Mouse (Mus musculus): ENCODE measurements around the gene Txnrd2.

The Txnrd2 gene

GRCm38 (mm10) chr16:18426215-18426791 is at the start of gene Txnrd2:
Gene Txnrd2 (plus strand): TSS chr16:18426384.
- DNase-seq (ENCODE audit: low spot score in 2 of 2) = peak; percentile 72 to 77

- no peak for DNase-seq (ENCODE audit: low spot score in 2 of 2)
These were observed 49.0 kb upstream of the Txnrd2 start for GRCm38 (mm10) chr16:18377203-18377602.

- no peak for DNase-seq (ENCODE audit: low spot score in 2 of 2)
These were observed 47.7 kb upstream of the Txnrd2 start for GRCm38 (mm10) chr16:18378489-18378888.

- DNase-seq (ENCODE audit: low spot score in 2 of 2) = no peak
These were observed 46.7 kb upstream of the Txnrd2 start for GRCm38 (mm10) chr16:18379338-18380001.

- no peak for DNase-seq (ENCODE audit: low spot score in 2 of 2)
These were observed 45.6 kb upstream of the Txnrd2 start for GRCm38 (mm10) chr16:18380495-18381063.

- no peak for DNase-seq (ENCODE audit: low spot score in 2 of 2)
These were observed 44.4 kb upstream of the Txnrd2 start for GRCm38 (mm10) chr16:18381621-18382258.

GRCm38 (mm10) chr16:18383045-18383726 is 43.0 kb upstream of the Txnrd2 start:
- no peak for DNase-seq (ENCODE audit: low spot score in 2 of 2)

- DNase-seq (ENCODE audit: low spot score in 2 of 2) = no peak
These were observed 42.4 kb upstream of the Txnrd2 start for GRCm38 (mm10) chr16:18383756-18384155.

- no peak for DNase-seq (ENCODE audit: low spot score in 2 of 2)
These were observed 42.0 kb upstream of the Txnrd2 start for GRCm38 (mm10) chr16:18384211-18384610.

GRCm38 (mm10) chr16:18384659-18385058 is 41.5 kb upstream of the Txnrd2 start:
- no peak for DNase-seq (ENCODE audit: low spot score in 2 of 2)

- no peak for DNase-seq (ENCODE audit: low spot score in 2 of 2)
These were observed 40.8 kb upstream of the Txnrd2 start for GRCm38 (mm10) chr16:18385411-18385810.

GRCm38 (mm10) chr16:18386451-18386850 is 39.7 kb upstream of the Txnrd2 start:
- no peak for DNase-seq (ENCODE audit: low spot score in 2 of 2)

- DNase-seq (ENCODE audit: low spot score in 2 of 2) = no peak
These were observed 39.2 kb upstream of the Txnrd2 start for GRCm38 (mm10) chr16:18386972-18387371.

- no peak for DNase-seq (ENCODE audit: low spot score in 2 of 2)
These were observed 38.2 kb upstream of the Txnrd2 start for GRCm38 (mm10) chr16:18387704-18388582.

GRCm38 (mm10) chr16:18388583-18389435 is 37.4 kb upstream of the Txnrd2 start:
- DNase-seq (ENCODE audit: low spot score in 2 of 2) = no peak

GRCm38 (mm10) chr16:18390399-18390798 is 35.8 kb upstream of the Txnrd2 start:
- DNase-seq (ENCODE audit: low spot score in 2 of 2) = no peak

- DNase-seq (ENCODE audit: low spot score in 2 of 2) = no peak
These were observed 35.1 kb upstream of the Txnrd2 start for GRCm38 (mm10) chr16:18391127-18391526.

- no peak for DNase-seq (ENCODE audit: low spot score in 2 of 2)
These were observed 34.5 kb upstream of the Txnrd2 start for GRCm38 (mm10) chr16:18391728-18392127.

- peak in 1 of 2 experiments; percentile 75 for DNase-seq (ENCODE audit: low spot score in 2 of 2)
These were observed 33.4 kb upstream of the Txnrd2 start for GRCm38 (mm10) chr16:18392469-18393426.
